Mouse (Mus musculus) adrenal gland, adult 2 months (tissue): Measurements from ENCODE around the gene Oat. TPM values are rescaled to one million over a fixed set of nuclear protein-coding genes. Genes with fewer than 3 reads are reported as not detected.
A peak's percentile ranks its signal among the peaks of the same experiment; 100 is the strongest.

Experiments
- DNase-seq: peaks from one replicate; pipeline ENCODE4 v3.0.0; 2021
- polyA plus RNA-seq: library from polyadenylated mRNA; depleted of rRNA; stranded (reverse); fragments of >200 nt; gene quantifications from 2 replicates; pipeline ENCODE4 v1.2.3, GENCODE M21; 2012
- total RNA-seq, 2 experiments: library from RNA; stranded (reverse); gene quantifications; 2 replicates each; pipeline ENCODE4 v1.2.3; 2021

Gene Oat
- total and polyA plus RNA-seq, 3 experiments: 99.3 to 144 (median 111) TPM

DNA sequence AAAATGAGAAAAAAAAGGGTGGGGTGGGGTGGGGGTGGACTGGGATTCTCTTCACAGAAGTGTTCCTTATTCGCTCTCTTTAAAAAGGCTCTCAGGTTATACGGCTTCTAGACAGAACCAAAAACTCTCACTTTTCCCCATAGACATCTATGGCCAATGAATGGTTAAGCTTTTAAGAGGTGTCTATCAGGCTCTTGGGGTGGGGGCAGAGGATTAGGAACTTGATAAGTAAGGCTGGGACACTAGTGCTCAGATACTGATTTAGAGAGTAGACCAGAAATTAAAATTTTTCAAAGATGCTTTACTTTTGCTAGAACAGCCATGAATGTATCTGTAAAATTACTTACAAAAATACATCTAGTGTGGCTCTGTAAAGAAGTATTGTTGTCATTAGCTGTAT lies 18.1 kb upstream of the Oat start:
- DNase-seq: no peak

DNA sequence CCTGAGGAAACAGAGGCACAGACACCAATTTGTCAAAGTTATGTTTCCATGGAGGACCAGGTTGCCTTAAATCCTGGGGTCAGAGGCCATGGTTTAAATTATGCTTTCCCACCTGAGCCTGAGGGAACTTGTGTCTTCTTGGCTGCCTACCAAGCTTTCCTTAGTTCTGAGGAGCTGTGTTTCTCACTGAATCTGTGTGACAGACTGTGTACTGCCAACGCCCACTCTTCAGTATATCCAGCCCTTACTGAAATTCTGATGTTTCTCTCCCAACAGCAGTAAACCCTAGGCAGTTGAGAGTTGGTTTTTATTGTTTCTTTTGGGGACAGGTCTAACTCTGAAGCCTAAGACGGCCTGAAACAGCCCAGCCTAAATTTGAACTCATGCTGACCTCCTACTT lies 17.6 kb upstream of the Oat start:
- DNase-seq: no peak

DNA sequence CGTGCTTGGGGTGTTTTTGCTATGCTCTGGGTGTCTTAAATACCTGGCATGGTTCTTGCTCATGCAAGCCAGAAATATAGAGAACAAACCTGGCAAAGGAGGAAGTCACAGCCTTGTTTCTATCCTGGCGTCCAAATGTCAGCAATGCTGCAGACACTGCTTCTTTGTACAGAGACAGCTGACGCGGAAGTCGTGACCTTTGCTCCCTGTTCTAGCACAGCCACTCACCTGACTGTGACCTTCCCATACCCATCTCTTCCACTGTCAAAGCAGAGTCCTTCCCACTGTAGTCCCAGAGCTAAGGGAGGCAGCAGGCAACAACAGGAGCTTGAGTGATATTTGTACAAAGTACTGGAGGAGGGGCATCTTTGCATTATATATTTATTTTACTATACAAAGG lies 13.4 kb upstream of the Oat start:
- DNase-seq: no peak

DNA sequence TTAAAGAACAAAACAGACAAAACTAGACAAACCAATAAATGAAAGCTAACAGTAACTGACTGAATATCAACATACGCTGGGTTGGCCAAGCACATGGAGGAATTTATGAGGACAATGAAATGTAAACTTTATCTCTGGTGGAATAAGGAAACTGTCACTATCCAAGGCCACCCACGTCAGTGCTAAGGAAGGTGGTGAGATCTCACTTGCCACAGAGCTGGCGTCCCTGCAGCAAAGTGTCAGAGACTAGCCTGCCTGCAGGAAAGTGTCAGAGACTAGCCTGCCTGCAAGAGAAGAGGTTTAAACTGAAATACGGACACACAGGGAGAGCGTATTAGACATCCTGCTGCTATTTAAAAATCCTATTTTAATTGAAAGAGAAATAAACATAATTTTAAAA lies 11.0 kb upstream of the Oat start:
- no peak for DNase-seq

DNA sequence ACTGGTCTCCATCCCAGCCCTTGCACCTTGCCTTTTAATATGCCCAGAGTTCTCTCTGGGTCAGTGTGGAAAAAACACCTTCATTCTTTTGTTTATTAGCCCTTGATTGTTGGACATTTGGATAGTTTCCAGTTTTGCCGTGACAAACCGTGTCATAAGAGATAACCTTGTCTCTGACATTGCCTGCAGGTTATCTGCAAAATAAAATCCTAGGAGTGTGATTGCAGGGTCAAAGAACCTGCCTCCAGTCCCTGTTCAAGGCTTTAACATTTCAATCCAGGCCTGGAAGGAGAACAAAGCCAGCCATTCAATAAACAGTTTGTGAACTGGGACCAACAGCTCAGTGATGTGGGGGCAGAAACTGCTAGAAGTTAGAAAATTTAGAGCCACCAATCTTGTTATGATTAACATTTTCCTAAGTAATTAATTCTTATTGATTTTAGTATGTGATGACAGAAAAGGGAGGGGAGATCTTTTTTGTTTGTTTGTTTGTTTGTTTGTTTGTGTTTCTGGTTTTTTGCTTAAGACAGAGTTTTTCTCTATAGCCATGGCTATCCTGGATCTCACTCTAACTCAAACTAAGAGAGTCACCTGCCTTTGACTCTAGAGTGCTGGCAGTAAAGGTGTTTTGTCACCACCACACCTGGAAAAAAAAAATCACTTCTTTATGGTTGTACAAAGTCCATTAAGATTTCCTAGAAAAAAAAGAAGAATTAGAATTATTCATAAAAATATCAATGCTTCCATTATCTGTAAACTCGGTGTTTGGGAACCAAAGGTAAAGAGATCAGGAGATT lies 9.7 kb upstream of the Oat start:
- no peak for DNase-seq

DNA sequence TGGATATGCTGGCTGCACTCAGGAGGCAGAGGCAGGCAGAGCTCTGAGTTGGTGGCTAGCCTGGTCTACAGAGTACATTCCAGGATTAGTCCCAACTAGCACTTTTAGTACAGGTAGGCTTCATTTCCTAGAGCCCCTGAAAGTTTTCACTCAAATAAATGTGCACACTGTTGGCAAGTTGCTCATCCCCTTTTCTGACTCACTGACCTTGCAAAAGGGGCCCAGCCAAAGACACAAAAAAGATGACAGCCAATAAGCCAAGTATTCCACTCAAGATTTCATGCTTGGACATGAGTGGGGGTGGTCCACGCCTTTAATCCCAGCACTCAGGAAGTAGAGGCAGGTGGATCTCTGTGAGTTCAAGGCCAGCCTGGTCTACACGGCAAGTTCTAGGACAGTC lies 5.2 kb upstream of the Oat start:
- DNase-seq: peak; percentile 54

DNA sequence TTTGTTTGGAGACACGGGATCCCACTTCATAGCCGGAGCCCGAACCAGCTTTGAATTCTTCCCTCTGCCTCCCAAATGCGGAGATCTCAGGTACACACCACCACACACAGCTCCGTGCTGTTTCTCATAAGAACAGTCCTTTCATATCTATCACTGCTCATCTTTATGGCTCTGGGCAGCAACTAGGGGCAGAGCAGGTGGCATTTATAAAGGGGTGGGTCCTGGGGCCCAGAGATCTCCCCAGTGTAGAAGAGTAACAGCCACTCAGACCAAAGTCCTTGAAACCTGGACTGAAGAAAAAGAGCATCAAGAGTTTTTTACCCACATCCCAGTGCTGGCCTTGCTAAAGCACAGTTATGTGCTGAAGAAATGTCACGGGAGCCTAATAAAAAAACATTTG lies 4.3 kb upstream of the Oat start:
- no peak for DNase-seq

DNA sequence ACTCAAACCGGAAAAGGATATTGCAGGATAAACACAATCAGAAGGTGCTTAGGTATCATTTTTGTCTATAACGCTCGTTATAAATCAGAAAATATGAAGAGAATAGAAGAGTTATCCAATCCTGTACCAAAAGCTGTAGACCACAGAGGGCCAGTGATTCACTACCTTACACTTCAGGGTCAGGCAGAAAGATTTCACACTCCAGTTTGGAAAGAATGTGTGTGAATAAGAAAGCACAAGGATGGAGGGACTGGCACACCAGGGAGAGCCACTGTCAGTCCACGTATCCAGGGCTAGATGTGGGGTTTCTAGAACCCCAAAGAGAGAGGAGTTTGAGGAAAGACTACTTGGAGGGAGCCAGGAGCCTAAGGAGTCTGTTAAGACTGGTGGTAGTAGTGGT lies 693 bp upstream of the Oat start:
- DNase-seq: peak; percentile 42

DNA sequence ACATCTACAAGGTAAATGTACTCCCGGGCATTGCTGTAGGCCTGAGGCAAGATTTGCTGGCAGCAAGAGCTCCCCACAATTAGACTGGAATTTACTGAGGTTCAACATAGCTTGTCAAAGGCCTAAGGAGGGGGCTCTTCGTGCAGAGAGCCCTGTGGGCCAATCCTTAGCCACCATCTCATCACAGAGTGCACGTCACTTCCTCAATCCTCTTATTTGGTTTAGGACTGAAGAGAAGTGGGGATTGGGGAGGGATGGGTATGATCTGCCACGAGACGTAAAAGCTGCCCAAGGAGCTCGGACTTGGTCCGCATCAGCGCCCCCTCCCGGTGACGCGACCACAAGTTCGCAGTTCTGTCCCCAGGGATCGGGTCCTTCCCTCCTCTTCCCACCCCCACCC lies 575 bp downstream of the Oat start:
- DNase-seq: peak; percentile 85

DNA sequence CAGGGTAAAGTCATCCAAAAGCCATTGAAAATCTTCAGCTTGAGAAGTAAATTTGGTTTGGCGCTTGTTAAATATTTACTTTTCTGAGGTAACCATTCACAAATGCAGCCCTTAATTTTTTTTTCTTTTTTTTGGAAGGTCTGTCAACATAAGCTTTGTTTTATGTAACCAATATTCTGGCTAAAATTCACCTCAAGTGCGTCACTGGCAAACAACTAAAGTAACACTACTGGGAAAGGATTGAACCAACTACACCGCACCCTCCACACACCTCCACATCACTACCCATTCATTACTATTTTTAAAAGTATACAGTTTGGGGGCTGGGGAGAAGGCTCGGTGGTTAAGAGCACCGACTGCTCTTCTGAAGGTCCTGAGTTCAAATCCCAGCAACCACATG lies 1.6 kb downstream of the Oat start:
- DNase-seq: no peak

DNA sequence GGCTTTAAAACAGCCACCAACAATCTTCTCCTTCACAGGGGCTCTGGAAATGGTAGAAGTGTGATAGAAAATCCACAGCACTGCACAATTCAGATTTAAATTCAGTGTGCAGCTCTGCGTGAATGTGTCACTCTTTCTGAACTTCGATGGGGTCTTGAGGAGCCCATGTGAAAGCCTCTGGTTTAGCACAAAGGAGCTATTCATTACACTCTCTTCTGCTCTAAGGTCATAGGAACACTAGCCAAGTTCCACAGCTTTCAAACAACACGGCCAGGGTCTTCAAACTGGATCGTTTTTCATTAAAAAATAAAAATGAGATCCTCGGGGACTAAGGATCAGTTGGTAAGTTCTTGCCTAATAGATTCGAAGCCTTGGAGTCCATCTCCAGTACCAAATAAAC lies 3.0 kb downstream of the Oat start:
- no peak for DNase-seq

DNA sequence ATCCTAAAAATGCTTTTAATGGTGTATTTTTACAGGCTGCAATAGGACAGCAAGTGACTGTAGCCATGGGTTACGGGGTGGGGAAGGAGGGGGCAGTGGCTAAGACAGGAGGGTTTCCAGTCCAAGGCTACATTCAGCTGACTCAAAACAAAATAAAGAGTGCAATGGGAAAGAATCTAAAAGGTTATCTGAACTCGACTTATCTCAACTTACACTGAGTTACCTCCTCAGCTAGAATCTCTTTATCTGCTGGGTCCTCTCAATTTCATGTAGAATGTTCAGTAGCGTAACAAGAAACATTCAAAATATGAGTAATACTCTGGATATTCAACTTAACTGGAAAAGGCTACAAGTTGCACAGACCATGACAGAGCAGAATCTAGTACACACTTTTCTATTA lies 3.5 kb downstream of the Oat start:
- DNase-seq: no peak

DNA sequence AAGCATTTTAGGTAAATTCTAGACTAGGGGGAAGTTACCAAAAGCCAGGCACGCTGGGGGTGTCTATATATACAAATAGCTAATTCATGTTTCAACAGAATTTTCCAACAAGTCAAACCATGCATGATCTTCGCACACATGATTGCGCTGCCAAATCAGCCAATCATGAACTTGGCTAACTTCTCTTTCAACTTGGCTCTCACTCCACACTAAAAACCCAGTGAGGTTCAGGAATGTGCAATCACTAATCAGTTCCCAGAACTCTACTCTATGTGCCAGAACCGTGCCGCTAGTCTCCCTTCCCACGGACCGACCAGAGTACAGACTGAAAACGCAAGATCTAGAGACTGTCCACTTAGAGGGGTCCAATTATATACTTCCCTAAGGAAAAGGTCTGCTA lies 4.7 kb downstream of the Oat start:
- peak; percentile 44 for DNase-seq

DNA sequence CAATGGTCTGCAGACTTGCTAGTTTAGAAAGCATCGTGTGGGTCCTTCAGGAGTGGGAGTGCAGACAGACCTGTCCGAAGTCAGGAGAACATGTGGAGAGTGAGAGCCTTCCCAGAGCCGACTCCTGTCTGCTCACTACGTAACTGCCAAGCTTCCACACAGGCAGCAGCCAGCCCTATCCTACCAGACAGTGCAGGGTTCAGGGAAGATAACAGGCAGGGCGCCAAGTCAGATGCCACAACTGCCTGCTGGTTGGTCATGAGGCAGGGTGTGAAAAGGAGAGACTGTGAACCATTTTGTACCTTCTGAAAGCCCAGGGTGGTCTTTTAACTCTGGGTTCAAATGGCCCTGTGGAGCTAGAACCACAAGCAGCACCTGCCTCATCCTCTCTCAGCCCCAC lies 6.1 kb downstream of the Oat start:
- DNase-seq: no peak

DNA sequence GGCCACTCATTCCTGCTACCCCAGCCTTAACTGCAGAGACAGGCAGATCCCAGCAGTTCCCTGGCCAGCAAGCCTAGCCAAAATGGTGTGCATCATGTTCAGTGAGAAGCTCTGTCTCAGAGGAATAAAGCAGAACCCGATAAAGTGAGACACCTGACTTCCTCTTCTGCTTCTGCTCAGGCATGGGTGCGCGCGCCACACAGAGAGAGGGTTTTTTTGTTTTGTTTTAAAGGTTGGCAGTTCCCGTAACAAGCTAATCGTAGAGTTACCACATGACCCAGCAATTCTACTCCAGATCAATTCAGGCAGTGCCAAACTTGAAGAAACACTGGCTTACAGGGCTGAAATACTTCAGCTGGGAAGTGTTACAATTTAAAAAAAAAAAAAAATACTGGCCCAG lies 7.4 kb downstream of the Oat start:
- no peak for DNase-seq

DNA sequence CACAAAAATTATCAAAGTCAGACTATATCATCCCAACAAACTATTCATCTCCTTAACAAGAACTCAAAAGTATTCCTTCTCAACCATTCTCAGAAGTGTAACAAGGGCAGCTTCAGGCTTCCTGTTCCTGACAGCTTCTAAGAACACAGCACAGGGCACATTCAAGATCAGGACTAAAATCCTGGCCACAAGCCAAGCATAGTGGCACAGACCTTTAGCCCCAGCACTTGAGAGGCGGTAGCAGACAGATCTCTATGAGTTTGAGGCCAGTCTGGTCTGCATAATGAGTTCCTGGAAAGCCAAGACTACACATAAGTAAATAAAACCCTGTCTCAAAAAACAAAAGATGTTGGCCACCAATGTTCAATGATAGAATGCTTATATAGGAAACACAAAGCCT lies 10.4 kb downstream of the Oat start:
- no peak for DNase-seq

DNA sequence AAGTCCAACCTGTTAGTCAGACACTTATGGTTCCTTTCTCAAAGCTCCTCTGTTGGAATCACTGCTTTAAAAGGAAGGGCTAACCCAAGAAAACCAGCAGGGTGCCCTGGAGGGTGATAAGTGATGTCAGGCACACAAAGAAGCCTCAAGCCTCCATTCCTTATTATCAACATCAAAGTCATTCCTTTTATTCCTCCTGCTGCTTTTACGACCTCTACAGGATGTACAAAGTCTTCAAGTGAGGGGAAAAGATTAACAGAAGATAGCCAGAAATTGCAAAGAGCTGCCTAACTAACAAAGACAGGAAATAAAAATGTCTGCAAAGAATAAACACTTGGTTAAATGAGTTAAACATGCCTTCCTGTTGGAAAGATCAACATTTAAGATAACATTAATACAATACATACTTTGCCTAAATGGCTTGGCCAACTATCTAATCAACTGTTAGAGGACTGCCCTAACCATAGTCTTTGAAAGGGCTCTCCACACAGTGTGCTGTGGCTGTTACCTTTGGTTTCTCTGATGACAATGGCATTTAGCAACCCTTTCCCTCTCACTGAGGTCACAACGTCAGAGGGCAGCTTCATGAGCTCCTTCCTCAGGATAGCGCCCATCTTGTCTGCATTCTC lies 16.9 kb downstream of the Oat start:
- DNase-seq: no peak

DNA sequence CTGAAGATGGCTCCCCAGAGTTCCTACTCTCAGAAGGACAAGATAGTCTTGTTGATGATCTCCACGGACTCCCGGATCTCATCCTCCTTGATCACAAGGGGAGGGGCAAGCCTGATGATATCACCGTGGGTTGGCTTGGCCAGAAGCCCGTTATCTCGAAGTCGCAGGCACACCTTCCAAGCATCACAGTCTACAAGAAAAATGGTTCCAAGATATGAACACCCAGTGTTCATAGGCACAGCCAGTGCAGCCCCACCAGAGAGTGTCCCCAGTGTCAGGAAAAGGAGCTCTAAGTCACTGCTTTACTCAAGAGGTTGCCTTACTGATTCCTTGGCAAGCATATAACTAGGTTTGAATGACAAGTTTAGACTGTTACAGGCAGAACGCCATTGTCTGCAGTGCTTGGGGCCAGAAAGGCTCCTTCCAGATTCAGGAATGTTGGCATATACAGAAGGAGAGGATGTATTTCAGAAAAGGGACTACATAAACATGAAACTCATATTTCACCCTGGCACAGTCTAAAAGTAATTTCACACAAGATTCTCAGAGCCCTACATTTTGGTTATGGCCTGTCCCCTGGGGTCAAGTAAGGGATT lies 18.0 kb downstream of the Oat start:
- DNase-seq: no peak

DNA sequence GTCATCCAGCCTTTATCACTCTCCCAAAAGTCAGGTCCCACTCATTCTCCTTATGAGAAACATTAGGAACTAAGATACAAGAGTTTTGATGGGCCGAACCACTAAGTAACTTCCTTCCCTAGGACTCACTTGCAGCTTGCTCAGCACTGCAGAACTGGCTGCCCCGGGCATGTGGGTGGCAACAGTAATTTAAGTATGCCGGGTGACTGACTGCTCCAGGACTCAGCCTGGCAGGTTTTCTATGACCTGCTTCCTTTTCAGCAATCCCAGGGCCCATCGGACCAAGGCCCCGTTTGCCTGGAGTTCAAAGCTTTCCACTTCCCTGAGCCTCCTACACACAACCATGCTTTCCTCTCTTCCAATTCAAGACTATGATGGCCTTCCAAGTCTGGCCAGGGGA lies 19.6 kb downstream of the Oat start:
- DNase-seq: no peak

DNA sequence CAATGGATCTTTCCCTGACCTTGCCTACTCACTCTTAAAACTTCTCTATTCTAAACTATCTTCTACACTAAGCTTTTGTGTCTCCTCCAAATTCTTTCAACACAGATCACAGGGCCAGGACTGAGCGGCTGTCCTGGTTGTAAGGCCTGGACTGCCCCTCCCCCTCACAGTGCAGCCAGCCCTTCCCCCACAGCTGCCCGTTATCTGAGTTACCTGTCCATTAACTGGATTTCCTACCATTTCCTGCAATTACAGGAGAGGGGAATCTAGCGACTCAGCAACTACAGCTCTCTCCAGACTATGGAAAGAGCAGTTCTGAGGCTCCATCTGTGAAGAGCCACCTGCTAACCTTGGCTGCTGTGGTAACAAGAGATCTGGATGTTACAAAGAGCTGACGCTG lies 20.3 kb downstream of the Oat start:
- DNase-seq: no peak

DNA sequence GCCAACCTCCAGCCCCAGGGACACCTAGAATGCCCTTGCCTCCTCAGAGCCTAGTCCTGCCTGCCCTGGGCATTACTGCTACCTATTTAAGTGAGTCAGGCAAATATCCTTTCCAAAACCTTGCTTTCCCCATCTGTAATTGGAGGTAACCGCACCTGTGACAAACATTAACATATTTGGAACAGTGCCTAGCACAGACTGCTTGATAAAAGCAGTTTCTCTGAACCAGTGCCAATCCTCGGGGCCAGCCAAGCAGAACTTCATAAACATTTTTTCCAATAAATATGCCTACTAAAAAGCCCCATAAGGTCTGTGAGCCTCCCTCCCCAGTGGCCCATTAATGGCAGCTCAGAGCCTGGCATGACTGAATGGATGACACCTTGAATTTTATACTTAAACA lies 22.1 kb downstream of the Oat start:
- DNase-seq: no peak

DNA sequence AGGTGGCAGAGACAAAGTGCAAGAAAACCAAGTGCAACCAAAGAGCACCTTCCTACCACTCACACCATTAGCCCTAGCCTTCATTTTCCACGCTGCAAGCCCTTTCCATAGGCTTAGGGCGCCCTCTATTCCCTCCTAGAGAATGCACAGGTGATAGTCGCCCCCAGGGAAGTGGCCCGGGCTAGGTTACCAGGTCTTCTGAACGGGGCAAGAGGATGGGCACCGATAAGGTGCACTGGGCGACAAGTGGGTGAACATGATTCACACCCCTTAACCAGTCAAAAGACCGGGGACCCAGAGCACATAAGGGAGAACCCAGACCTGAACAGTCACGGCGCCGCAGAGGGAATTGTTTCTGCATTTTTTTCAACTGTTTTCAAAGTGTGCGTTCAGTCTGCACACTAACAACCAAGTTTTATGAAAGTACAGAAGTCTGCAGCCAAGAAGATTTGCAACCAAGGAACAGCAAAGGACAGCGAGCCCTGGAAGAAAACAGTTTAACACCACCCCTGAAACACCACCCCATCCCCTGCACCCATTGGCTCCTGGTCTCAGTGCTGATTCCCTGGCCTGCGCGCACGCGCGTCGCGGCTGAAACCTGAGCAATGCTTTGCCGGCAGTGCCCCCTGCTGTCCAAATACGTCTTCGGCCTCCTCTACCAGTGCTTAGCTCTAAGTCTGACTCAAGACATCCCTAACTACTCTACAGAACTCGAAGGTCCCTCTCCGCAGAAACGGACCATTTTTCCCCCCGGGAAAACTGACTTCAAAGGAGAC lies 24.7 kb downstream of the Oat start:
- DNase-seq: peak; percentile 96

DNA sequence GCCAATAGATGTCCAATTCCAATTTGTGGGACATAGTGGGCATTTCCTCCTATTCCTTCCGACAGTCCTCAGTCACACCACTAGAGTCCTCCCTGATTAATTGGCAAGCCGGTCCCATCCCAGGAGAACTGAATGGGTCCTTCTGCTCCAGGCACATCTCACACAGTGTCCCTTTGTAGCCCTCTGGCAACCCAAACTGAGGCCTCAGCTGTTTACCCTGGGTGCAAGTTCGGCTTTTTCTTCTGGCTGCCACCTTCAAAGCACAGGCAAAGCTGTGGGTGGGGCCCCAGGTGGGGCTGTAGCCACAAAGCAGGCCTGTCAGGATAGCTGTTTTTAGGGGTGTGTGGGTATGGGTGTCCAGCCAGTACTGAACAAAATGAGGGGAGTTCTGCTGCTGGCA lies 29.1 kb downstream of the Oat start:
- no peak for DNase-seq
